Mouse (Mus musculus) heart, embryonic 14.5 days (tissue): Measurements from ENCODE around the gene Xpo6. TPM values are rescaled to one million over a fixed set of nuclear protein-coding genes. Genes with fewer than 3 reads are reported as not detected.
A peak's percentile ranks its signal among the peaks of the same experiment; 100 is the strongest.

Experiments used
- ATAC-seq: fragments of 200-750 bp; cut with Nextera tagmentation; 2 replicates; pipeline ENCODE4 v1.8.0; 2017; ENCODE audit warnings: low read depth, moderate TSS enrichment; ENCODE audit not compliant: insufficient number of reproducible peaks, insufficient read depth, low FRiP score
- H3K27ac ChIP-seq, 2 experiments: fragments of 200-500 bp in 1 of 2; fragments of 300-500 bp in 1 of 2; sonication (generic) in 1 of 2; replicated peaks in 1 of 2; 2 replicates each; pipeline ENCODE4 v1.5.1; 2012 to 2014; ENCODE audit warnings: low read depth in 2 of 2, low read length in 2 of 2, control low read depth in 1 of 2, mild to moderate bottlenecking in 1 of 2, mixed read lengths in 1 of 2; ENCODE audit not compliant: control insufficient read depth in 1 of 2, insufficient read depth in 1 of 2
- H3K27me3 ChIP-seq: fragments of 300-500 bp; sonication (generic); 2 replicates; pipeline ENCODE4 v1.6.1; 2014; ENCODE audit warnings: mild to moderate bottlenecking, low read length, control low read depth; ENCODE audit not compliant: control insufficient read depth, insufficient read depth
- H3K36me3 ChIP-seq: fragments of 300-500 bp; sonication (generic); 2 replicates; pipeline ENCODE4 v1.6.1; 2014; ENCODE audit warnings: mild to moderate bottlenecking, control low read depth, low read length, mixed read lengths; ENCODE audit not compliant: control insufficient read depth, insufficient read depth
- H3K4me1 ChIP-seq, 2 experiments: fragments of 200-500 bp in 1 of 2; fragments of 300-500 bp in 1 of 2; sonication (generic) in 1 of 2; 2 replicates each; pipeline ENCODE4 v1.6.1; 2012 to 2014; ENCODE audit warnings: low read length in 2 of 2, control low read depth in 1 of 2, mixed read lengths in 1 of 2; ENCODE audit not compliant: control insufficient read depth in 2 of 2, insufficient read depth in 2 of 2
- H3K4me2 ChIP-seq: fragments of 300-500 bp; sonication (generic); 2 replicates; pipeline ENCODE4 v1.6.1; 2014; ENCODE audit warnings: mild to moderate bottlenecking, low read length
- H3K4me3 ChIP-seq, 2 experiments: fragments of 200-500 bp in 1 of 2; fragments of 300-500 bp in 1 of 2; sonication (generic) in 1 of 2; 2 replicates each; pipeline ENCODE4 v1.5.1; 2012 to 2014; ENCODE audit warnings: low read length in 2 of 2, mild to moderate bottlenecking in 2 of 2, control low read depth in 1 of 2, low read depth in 1 of 2, moderate library complexity in 1 of 2; ENCODE audit not compliant: control insufficient read depth in 1 of 2, insufficient read depth in 1 of 2
- H3K9ac ChIP-seq: fragments of 300-500 bp; sonication (generic); 2 replicates; pipeline ENCODE4 v1.6.1; 2014; ENCODE audit warnings: mild to moderate bottlenecking, low read length
- H3K9me3 ChIP-seq: fragments of 300-500 bp; sonication (generic); 2 replicates; pipeline ENCODE4 v1.6.1; 2016; ENCODE audit warnings: low read length, control low read depth; ENCODE audit not compliant: control insufficient read depth
- whole genome bisulfite sequencing: fragments of 180-500 bp; shearing (Covaris S2); extraction: QIAGEN DNeasy Blood & Tissue Kit; methylation state at CpG from one replicate; pipeline ENCODE4 v1.1.7; 2014; 5-methylcytosine and 5-hydroxymethylcytosine counted together
- polyA plus RNA-seq: library from polyadenylated mRNA; unstranded; fragments of >200 nt; fragmentation: Nextera tagmentation; extraction: Ambion mirVana; gene quantifications from 2 replicates; pipeline ENCODE4 v1.2.1, GENCODE M21; 2014

Xpo6 gene
- polyA plus RNA-seq, 1 experiment from 2014 or later = 33.8 TPM

- Histone ChIP-seq H3K9me3 (no peaks in the 10 kb centered on the region), H3K4me1 (no peaks in the 10 kb centered on the region), H3K4me2 (no peak overlapping the region), H3K27me3 (no peaks in the 10 kb centered on the region), H3K4me3 (no peak overlapping the region), H3K36me3 (peaks cover 81% of the 10 kb centered on the region), H3K27ac (no peak overlapping the region), H3K9ac (no peak overlapping the region)
- ATAC-seq = no peak
- 92% methylated on average over 5 of the region's 5 CpGs for WGBS
These were observed 45.6 kb downstream of the Xpo6 start for GRCm38 (mm10) chr7:126154731-126155130.

GRCm38 (mm10) chr7:126152324-126152723, 48.0 kb downstream of the Xpo6 start:
- no peak for ATAC-seq
- H3K4me2 ChIP-seq = no peak overlapping the region
- no peaks in the 10 kb centered on the region for H3K4me1 ChIP-seq
- H3K27ac ChIP-seq = no peak overlapping the region
- H3K36me3 ChIP-seq = peaks cover 85% of the 10 kb centered on the region
- no peak overlapping the region for H3K4me3 ChIP-seq
- H3K9me3 ChIP-seq = no peaks in the 10 kb centered on the region
- H3K9ac ChIP-seq = no peak overlapping the region
- no peaks in the 10 kb centered on the region for H3K27me3 ChIP-seq
- WGBS = 92% methylated on average over 4 of the region's 4 CpGs

- H3K27ac ChIP-seq = no peak overlapping the region
- 87% methylated on average over 1 of the region's 1 CpGs for WGBS
- no peak overlapping the region for H3K9ac ChIP-seq
- no peak for ATAC-seq
- no peak overlapping the region for H3K4me2 ChIP-seq
- H3K4me3 ChIP-seq = no peak overlapping the region
- H3K36me3 ChIP-seq = peaks cover 67% of the 10 kb centered on the region
- H3K9me3 ChIP-seq = no peaks in the 10 kb centered on the region
- H3K27me3 ChIP-seq = no peaks in the 10 kb centered on the region
- H3K4me1 ChIP-seq = peaks cover 2 to 11% of the 10 kb centered on the region in 2 experiments
These were observed 54.1 kb downstream of the Xpo6 start for GRCm38 (mm10) chr7:126146156-126146555.

GRCm38 (mm10) chr7:126144364-126144763, 55.9 kb downstream of the Xpo6 start:
- H3K4me1 ChIP-seq = peaks cover 2 to 11% of the 10 kb centered on the region in 2 experiments
- H3K27me3 ChIP-seq = no peaks in the 10 kb centered on the region
- 91% methylated on average over 2 of the region's 2 CpGs for WGBS
- H3K27ac ChIP-seq = 0 out of 4 replicates have a peak overlapping the region, but pooled peaks of 1 of the 2 experiments have one; percentile 8
- H3K36me3 ChIP-seq = peaks cover 68% of the 10 kb centered on the region
- H3K9ac ChIP-seq = no peak overlapping the region
- no peak overlapping the region for H3K4me2 ChIP-seq
- no peak for ATAC-seq
- no peaks in the 10 kb centered on the region for H3K9me3 ChIP-seq
- H3K4me3 ChIP-seq = no peak overlapping the region

- H3K27ac ChIP-seq = no peak overlapping the region
- H3K9ac ChIP-seq = no peak overlapping the region
- H3K36me3 ChIP-seq = peaks cover 70% of the 10 kb centered on the region
- no peaks in the 10 kb centered on the region for H3K27me3 ChIP-seq
- no peak overlapping the region for H3K4me2 ChIP-seq
- WGBS = 84% methylated on average over 5 of the region's 5 CpGs
- H3K4me3 ChIP-seq = no peak overlapping the region
- ATAC-seq = no peak
- no peaks in the 10 kb centered on the region for H3K9me3 ChIP-seq
- H3K4me1 ChIP-seq = no peaks in the 10 kb centered on the region
These were observed 62.5 kb downstream of the Xpo6 start for GRCm38 (mm10) chr7:126137850-126138249.

GRCm38 (mm10) chr7:126135391-126135790, 64.9 kb downstream of the Xpo6 start:
- Histone ChIP-seq H3K9ac (0 out of 2 replicates have a peak overlapping the region, but pooled peaks have one; percentile 16), H3K4me2 (no peak overlapping the region), H3K36me3 (peaks cover 73% of the 10 kb centered on the region), H3K4me1 (no peaks in the 10 kb centered on the region), H3K9me3 (no peaks in the 10 kb centered on the region), H3K27me3 (no peaks in the 10 kb centered on the region), H3K27ac (no peak overlapping the region), H3K4me3 (no peak overlapping the region)
- no peak for ATAC-seq
- 74% methylated on average over 2 of the region's 2 CpGs for WGBS

GRCm38 (mm10) chr7:126134634-126135321, 65.5 kb downstream of the Xpo6 start:
- H3K9ac ChIP-seq = no peak overlapping the region
- no peaks in the 10 kb centered on the region for H3K9me3 ChIP-seq
- WGBS = 83% methylated on average over 4 of the region's 4 CpGs
- H3K4me2 ChIP-seq = no peak overlapping the region
- peaks cover 73% of the 10 kb centered on the region for H3K36me3 ChIP-seq
- no peak overlapping the region for H3K4me3 ChIP-seq
- no peak overlapping the region for H3K27ac ChIP-seq
- no peaks in the 10 kb centered on the region for H3K27me3 ChIP-seq
- no peak for ATAC-seq
- H3K4me1 ChIP-seq = no peaks in the 10 kb centered on the region

- Histone ChIP-seq H3K4me2 (no peak overlapping the region), H3K9me3 (no peaks in the 10 kb centered on the region), H3K4me3 (no peak overlapping the region), H3K4me1 (peaks cover 16 to 41% of the 10 kb centered on the region in 2 experiments), H3K9ac (peak overlapping the region; percentile 34; the same call in 1 of the 2 replicates), H3K36me3 (peaks cover 69% of the 10 kb centered on the region), H3K27me3 (no peaks in the 10 kb centered on the region), H3K27ac (peak overlapping the region in 1 of 2 experiments; percentile 54; a peak in 2 of 4 replicates)
- ATAC-seq = no peak
- WGBS = 46% methylated on average over 2 of the region's 2 CpGs
These were observed 72.6 kb downstream of the Xpo6 start for GRCm38 (mm10) chr7:126127673-126128072.
